Mouse (Mus musculus): ENCODE results near the gene Rabl6. TPM values are rescaled to one million over a fixed set of nuclear protein-coding genes. Genes with fewer than 3 reads are reported as not detected.
A peak's percentile ranks its signal among the peaks of the same experiment; 100 is the strongest.
"Not testable (repeated sequence)": the region's sequence is repeated elsewhere in the genome, so short reads cannot be mapped to it uniquely, and the experiment has no call there.

The Rabl6 gene
- total RNA-seq, 2 experiments from 2014 or later = 18.1 to 29.1 TPM

DNA sequence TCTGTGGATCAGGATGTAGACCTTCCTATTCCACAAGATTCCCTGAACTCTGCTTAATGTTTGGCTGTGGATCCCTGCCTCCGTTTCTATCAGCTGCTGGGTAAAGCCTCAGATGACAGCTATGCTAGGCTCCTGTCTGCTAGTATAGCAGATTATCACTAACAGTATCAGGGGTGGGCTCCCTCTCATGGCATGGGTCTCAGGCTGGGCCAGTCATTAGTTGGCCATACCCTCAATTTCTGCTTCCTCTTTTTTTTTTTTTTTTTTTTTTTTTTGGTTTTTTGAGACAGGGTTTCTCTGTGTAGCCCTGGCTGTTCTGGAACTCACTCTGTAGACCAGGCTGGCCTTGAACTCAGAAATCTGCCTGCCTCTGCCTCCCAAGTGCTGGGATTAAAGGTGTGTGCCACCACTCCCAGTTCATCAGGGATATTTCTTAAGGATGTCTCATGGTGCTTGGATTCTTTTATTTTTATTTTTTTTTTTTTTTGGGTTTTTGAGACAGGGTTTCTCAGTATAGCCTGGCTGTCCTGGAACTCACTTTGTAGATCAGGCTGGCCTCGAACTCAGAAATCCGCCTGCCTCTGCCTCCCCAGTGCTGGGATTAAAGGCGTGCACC lies 55.0 kb downstream of the Rabl6 start:
- not testable (repeated sequence) for ATAC-seq (replicated peaks; ENCODE audit: low FRiP score, poor library complexity, severe bottlenecking)

DNA sequence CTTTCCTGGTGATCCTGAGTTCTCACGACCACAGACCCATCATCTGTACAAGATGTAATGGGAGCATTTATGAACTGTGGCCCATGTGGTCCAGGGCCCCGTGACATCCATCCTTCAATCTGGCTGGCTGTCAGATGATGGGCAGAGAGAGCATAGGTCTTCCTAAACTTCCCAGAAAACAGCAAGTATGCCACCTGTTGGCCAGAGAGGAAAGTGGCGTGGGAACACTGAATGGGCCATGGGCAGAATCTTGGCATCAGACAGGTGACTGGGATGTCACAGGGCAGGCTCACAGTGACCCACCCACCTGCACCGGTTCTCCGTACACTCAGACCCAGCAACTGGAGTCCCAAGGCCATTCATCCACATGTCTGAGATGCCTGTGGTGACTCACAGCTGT lies 57.1 kb downstream of the Rabl6 start:
- 0 out of 2 replicates have a peak, but pooled peaks have one; percentile 22 for ATAC-seq (replicated peaks; ENCODE audit: low FRiP score, poor library complexity, severe bottlenecking)

- no peak for ATAC-seq (replicated peaks; ENCODE audit: low FRiP score, poor library complexity, severe bottlenecking)
Observed at GRCm38 (mm10) chr2:25549021-25549991, 59.0 kb downstream of the Rabl6 start.

DNA sequence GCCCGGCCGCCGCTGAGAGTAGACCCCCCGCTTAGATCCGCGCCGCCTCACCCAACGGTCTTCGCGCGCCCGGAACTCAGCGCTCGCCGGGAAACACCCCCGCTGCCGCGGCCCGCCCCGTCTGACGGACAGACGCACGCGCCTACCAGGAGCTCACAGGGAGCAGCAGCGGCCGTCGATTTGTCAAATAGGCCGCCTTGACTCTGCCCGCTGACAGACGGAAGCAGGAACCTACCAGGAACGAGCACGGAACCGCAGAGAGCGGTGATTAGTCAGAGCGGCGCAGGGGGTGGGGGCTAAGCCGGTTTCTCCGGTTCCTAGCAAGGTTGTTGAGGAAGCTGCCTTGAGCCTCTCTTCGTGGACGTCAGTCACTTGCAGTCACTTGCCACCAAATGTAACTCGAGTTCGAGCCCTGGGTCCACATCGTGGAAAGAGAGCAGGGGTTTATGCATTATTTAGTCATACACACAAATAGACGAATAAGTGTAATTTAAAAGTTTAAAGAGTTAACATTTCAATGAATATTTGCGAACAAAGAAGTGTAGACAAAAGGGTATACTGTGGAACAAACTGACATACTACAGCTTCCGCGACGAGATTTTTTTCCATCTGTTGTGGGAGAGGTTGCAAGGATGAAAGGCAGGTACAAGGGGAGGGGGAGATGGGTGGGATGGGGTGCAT lies 61.4 kb downstream of the Rabl6 start, which contains the start of gene Traf2:
TSS of gene Traf2 (minus strand) at position 130 of the 681 bp plus-strand sequence.
- peak; percentile 97 for ATAC-seq (replicated peaks; ENCODE audit: low FRiP score, poor library complexity, severe bottlenecking)

DNA sequence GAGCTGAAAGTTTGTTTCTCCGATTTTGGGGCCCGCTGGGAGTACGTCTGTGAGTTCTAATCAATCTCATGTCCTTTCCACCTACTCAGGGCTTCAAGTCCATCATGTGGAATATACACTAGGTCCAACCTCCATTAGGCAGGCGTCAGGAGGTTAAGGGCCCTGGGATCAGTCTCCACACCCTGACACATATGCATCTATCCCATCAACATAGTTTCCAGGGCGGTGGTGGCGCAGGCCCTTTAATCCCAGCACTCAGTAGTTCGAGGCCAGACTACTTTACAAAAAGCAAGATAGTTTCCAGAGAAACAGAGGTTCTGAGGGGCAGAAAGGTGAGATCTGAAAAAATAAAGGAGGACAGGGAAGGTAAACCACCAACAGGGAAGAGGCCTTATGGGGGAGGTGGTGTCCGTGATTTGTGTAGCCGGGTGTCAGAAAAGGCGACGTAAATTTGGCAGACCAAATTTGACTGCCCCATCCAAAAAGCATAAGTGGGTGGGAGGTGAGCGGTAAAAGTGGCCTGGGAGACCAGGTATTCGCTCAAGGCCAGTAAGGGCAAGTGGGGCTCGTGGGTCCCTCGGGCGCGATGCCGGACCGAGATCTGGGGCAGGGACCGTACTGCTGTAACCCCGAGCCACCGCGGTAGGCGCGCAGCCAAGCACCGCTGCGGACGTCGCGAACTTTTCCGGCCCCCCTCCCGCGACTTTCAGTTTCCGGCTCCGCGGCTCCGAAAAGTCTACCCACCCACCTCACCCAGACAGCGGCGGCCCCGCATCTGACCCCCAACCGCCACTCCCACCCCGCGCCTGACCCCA lies 62.1 kb downstream of the Rabl6 start:
- peak; percentile 22 for ATAC-seq (replicated peaks; ENCODE audit: low FRiP score, poor library complexity, severe bottlenecking)

DNA sequence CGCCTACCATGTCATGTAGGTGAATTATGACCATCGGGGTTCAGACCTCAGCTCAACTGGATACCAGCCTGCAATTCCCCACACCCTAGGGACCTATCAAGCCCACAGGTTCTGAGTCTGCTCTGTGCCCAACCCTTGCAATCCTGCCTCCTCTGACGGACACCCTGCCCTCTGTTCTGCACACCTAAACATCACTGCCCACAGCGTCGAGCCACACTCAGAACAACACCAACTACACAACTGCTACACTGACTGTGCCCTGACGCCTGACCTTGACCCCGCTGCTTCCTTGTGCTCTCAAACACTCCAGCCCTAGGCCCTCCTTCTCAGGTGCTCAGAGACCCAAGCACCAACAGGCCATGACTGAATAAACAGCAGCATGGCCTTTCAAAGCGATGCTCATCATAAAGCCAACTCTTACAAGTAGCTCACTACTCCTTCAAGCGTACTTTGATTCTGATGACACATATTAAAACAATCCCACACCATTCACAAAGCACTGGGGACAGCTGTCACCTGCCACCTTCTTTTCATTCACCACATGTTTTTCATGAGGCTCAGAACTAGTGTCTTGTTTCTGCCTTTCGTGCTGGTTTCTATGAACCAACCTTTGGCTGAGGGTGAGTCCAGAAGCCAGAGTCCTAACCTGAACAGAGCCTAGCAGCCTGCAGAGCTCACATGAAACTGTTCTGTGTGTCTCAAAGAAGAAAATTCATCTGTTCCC lies 66.5 kb downstream of the Rabl6 start:
- ATAC-seq (replicated peaks; ENCODE audit: low FRiP score, poor library complexity, severe bottlenecking) = no peak

- ATAC-seq (replicated peaks; ENCODE audit: low FRiP score, poor library complexity, severe bottlenecking) = no peak
Observed at GRCm38 (mm10) chr2:25540541-25540948, 67.8 kb downstream of the Rabl6 start.

GRCm38 (mm10) chr2:25536531-25536930 lies 71.8 kb downstream of the Rabl6 start:
- ATAC-seq (replicated peaks; ENCODE audit: low FRiP score, poor library complexity, severe bottlenecking) = no peak

GRCm38 (mm10) chr2:25534866-25535182 lies 73.5 kb downstream of the Rabl6 start:
- ATAC-seq (replicated peaks; ENCODE audit: low FRiP score, poor library complexity, severe bottlenecking) = no peak

DNA sequence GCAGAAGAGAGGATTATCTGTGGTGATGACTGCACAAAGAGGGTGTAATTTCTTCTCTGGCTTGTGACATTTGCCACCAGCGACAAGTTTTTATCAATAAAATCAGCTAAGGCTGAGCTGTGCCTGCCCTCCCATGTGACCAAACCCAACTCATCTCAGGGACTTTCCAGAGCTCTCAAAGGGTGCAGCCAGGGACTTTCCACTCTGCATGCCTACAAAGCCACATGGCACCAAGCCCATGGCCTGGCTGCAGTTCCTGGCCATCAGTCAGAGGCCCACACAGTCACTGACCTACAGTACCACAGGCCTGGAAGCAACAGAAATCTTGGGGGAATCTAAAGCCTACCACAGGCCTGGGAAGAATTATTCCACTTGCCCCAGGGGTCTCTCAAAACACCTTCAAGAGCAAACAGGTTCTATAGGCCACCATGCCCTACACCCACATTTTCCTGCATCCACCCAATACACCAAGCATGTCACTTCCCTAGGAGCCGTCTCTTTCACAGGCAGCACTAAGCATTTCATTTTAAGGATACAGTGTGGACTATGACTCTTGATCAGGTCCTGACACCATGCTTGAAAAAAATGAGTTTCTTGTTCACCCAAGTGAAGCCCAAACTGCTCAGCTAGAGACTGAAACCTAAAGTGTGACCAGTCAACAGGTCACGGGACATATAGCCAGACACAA lies 74.0 kb downstream of the Rabl6 start:
- 0 out of 2 replicates have a peak, but pooled peaks have one; percentile 48 for ATAC-seq (replicated peaks; ENCODE audit: low FRiP score, poor library complexity, severe bottlenecking)

DNA sequence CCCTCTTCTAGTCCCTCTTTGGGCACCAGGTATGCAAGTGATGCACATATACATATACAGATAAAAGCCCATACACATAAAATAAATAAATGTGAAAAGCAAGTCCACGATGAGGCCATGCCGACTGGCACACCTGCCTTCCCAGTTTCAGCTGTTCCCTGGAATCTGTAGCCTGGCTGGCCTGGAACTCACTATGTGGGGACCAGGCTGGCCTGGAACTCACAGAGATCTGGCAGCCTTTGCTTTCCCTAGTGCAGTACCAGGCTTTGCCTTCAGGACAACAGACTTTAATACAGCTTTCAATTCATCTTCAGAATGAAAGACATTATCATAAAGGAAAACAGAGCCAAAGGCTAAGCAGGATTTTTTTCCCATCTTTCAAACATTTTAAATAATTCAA lies 74.6 kb downstream of the Rabl6 start:
- ATAC-seq (replicated peaks; ENCODE audit: low FRiP score, poor library complexity, severe bottlenecking) = no peak

Other genes with a start within 250 kb of the Rabl6 start
Only the 30 nearest of the 33 such genes appear.
- not detected in 2 replicates for gene Entpd2, start 212.6 kb downstream of the Rabl6 start, total RNA-seq (2015; ENCODE audit: low replicate concordance)
- not detected in 2 replicates for gene Entpd2, start 212.6 kb downstream of the Rabl6 start, total RNA-seq (2017; ENCODE audit: low replicate concordance)
- not detected in 2 replicates for gene Npdc1, start 209.2 kb downstream of the Rabl6 start, total RNA-seq (2015; ENCODE audit: low replicate concordance)
- not detected in 2 replicates for gene Npdc1, start 209.2 kb downstream of the Rabl6 start, total RNA-seq (2017; ENCODE audit: low replicate concordance)
- 2.7 and 4.0 TPM in 2 replicates for gene Fut7, start 185.3 kb downstream of the Rabl6 start, total RNA-seq (2015; ENCODE audit: low replicate concordance)
- gene Fut7, start 185.3 kb downstream of the Rabl6 start, total RNA-seq (2017; ENCODE audit: low replicate concordance) = 4.4 and 4.5 TPM in 2 replicates
- gene Abca2, start 179.8 kb downstream of the Rabl6 start, total RNA-seq (2015; ENCODE audit: low replicate concordance) = 7.7 and 16.7 TPM in 2 replicates
- gene Abca2, start 179.8 kb downstream of the Rabl6 start, total RNA-seq (2017; ENCODE audit: low replicate concordance) = 4.5 and 7.3 TPM in 2 replicates
- not detected in 2 replicates for gene Clic3, start 151.7 kb downstream of the Rabl6 start, total RNA-seq (2015; ENCODE audit: low replicate concordance)
- not detected in 2 replicates for gene Clic3, start 151.7 kb downstream of the Rabl6 start, total RNA-seq (2017; ENCODE audit: low replicate concordance)
- gene Paxx, start 147.4 kb downstream of the Rabl6 start, total RNA-seq (2015; ENCODE audit: low replicate concordance) = 18.2 and 33.8 TPM in 2 replicates
- gene Paxx, start 147.4 kb downstream of the Rabl6 start, total RNA-seq (2017; ENCODE audit: low replicate concordance) = 8.4 and 10.6 TPM in 2 replicates
- 1.3 TPM in 1 of 2 replicates, not detected in the other for gene Ptgds, start 138.5 kb downstream of the Rabl6 start, total RNA-seq (2015; ENCODE audit: low replicate concordance)
- not detected in 2 replicates for gene Ptgds, start 138.5 kb downstream of the Rabl6 start, total RNA-seq (2017; ENCODE audit: low replicate concordance)
- gene Lcn12, start 114.6 kb downstream of the Rabl6 start, total RNA-seq (2015; ENCODE audit: low replicate concordance) = not detected in 2 replicates
- not detected in 2 replicates for gene Lcn12, start 114.6 kb downstream of the Rabl6 start, total RNA-seq (2017; ENCODE audit: low replicate concordance)
- 6.7 and 7.5 TPM in 2 replicates for gene Fbxw5, start 107.8 kb downstream of the Rabl6 start, total RNA-seq (2015; ENCODE audit: low replicate concordance)
- gene Fbxw5, start 107.8 kb downstream of the Rabl6 start, total RNA-seq (2017; ENCODE audit: low replicate concordance) = 3.2 and 5.1 TPM in 2 replicates
- gene C8g, start 106.8 kb downstream of the Rabl6 start, total RNA-seq (2015; ENCODE audit: low replicate concordance) = not detected in 2 replicates
- gene C8g, start 106.8 kb downstream of the Rabl6 start, total RNA-seq (2017; ENCODE audit: low replicate concordance) = not detected in 2 replicates
- gene Traf2, start 61.6 kb downstream of the Rabl6 start, total RNA-seq (2015; ENCODE audit: low replicate concordance) = 1.7 and 2.3 TPM in 2 replicates
- gene Traf2, start 61.6 kb downstream of the Rabl6 start, total RNA-seq (2017; ENCODE audit: low replicate concordance) = 4.2 and 4.3 TPM in 2 replicates
- gene Edf1, start 50.7 kb downstream of the Rabl6 start, total RNA-seq (2015; ENCODE audit: low replicate concordance) = 27.3 and 50.2 TPM in 2 replicates
- 32.2 and 32.9 TPM in 2 replicates for gene Edf1, start 50.7 kb downstream of the Rabl6 start, total RNA-seq (2017; ENCODE audit: low replicate concordance)
- 2.5 and 7.1 TPM in 2 replicates for gene Mamdc4, start 33.7 kb downstream of the Rabl6 start, total RNA-seq (2015; ENCODE audit: low replicate concordance)
- gene Mamdc4, start 33.7 kb downstream of the Rabl6 start, total RNA-seq (2017; ENCODE audit: low replicate concordance) = 4.3 and 4.5 TPM in 2 replicates
- 0.96 and 7.1 TPM in 2 replicates for gene Phpt1, start 33.3 kb downstream of the Rabl6 start, total RNA-seq (2015; ENCODE audit: low replicate concordance)
- gene Phpt1, start 33.3 kb downstream of the Rabl6 start, total RNA-seq (2017; ENCODE audit: low replicate concordance) = 2.1 TPM in 1 of 2 replicates, not detected in the other
- gene Ajm1, start 26.8 kb downstream of the Rabl6 start, total RNA-seq (2015; ENCODE audit: low replicate concordance) = 0.63 TPM in 1 of 2 replicates, not detected in the other
- gene Ajm1, start 26.8 kb downstream of the Rabl6 start, total RNA-seq (2017; ENCODE audit: low replicate concordance) = not detected in 2 replicates
- gene Ccdc183, start 9.2 kb upstream of the Rabl6 start, total RNA-seq (2015; ENCODE audit: low replicate concordance) = not detected in 2 replicates
- gene Ccdc183, start 9.2 kb upstream of the Rabl6 start, total RNA-seq (2017; ENCODE audit: low replicate concordance) = not detected in 2 replicates
- gene Tmem141, start 13.5 kb upstream of the Rabl6 start, total RNA-seq (2015; ENCODE audit: low replicate concordance) = 4.6 and 6.0 TPM in 2 replicates
- gene Tmem141, start 13.5 kb upstream of the Rabl6 start, total RNA-seq (2017; ENCODE audit: low replicate concordance) = 2.2 and 9.4 TPM in 2 replicates
- gene Fcna, start 19.5 kb upstream of the Rabl6 start, total RNA-seq (2015; ENCODE audit: low replicate concordance) = 20.5 and 47.1 TPM in 2 replicates
- gene Fcna, start 19.5 kb upstream of the Rabl6 start, total RNA-seq (2017; ENCODE audit: low replicate concordance) = 24.3 and 27.7 TPM in 2 replicates
- not detected in 2 replicates for gene Lcn8, start 44.6 kb upstream of the Rabl6 start, total RNA-seq (2015; ENCODE audit: low replicate concordance)
- not detected in 2 replicates for gene Lcn8, start 44.6 kb upstream of the Rabl6 start, total RNA-seq (2017; ENCODE audit: low replicate concordance)
- gene Lcn5, start 49.4 kb upstream of the Rabl6 start, total RNA-seq (2015; ENCODE audit: low replicate concordance) = not detected in 2 replicates
- gene Lcn5, start 49.4 kb upstream of the Rabl6 start, total RNA-seq (2017; ENCODE audit: low replicate concordance) = not detected in 2 replicates
- not detected in 2 replicates for gene Lcn6, start 68.3 kb upstream of the Rabl6 start, total RNA-seq (2015; ENCODE audit: low replicate concordance)
- gene Lcn6, start 68.3 kb upstream of the Rabl6 start, total RNA-seq (2017; ENCODE audit: low replicate concordance) = not detected in 2 replicates
- not detected in 2 replicates for gene Lcn10, start 74.2 kb upstream of the Rabl6 start, total RNA-seq (2015; ENCODE audit: low replicate concordance)
- gene Lcn10, start 74.2 kb upstream of the Rabl6 start, total RNA-seq (2017; ENCODE audit: low replicate concordance) = not detected in 2 replicates
- gene Obp2a, start 91.5 kb upstream of the Rabl6 start, total RNA-seq (2015; ENCODE audit: low replicate concordance) = not detected in 2 replicates
- gene Obp2a, start 91.5 kb upstream of the Rabl6 start, total RNA-seq (2017; ENCODE audit: low replicate concordance) = not detected in 2 replicates
- 1.5 and 2.3 TPM in 2 replicates for gene Bmyc, start 98.2 kb upstream of the Rabl6 start, total RNA-seq (2015; ENCODE audit: low replicate concordance)
- gene Bmyc, start 98.2 kb upstream of the Rabl6 start, total RNA-seq (2017; ENCODE audit: low replicate concordance) = not detected in 2 replicates
- gene Obp2b, start 128.5 kb upstream of the Rabl6 start, total RNA-seq (2015; ENCODE audit: low replicate concordance) = not detected in 2 replicates
- gene Obp2b, start 128.5 kb upstream of the Rabl6 start, total RNA-seq (2017; ENCODE audit: low replicate concordance) = not detected in 2 replicates
- not detected in 2 replicates for gene Lcn3, start 157.0 kb upstream of the Rabl6 start, total RNA-seq (2015; ENCODE audit: low replicate concordance)
- not detected in 2 replicates for gene Lcn3, start 157.0 kb upstream of the Rabl6 start, total RNA-seq (2017; ENCODE audit: low replicate concordance)
- not detected in 2 replicates for gene Lcn11, start 168.5 kb upstream of the Rabl6 start, total RNA-seq (2015; ENCODE audit: low replicate concordance)
- gene Lcn11, start 168.5 kb upstream of the Rabl6 start, total RNA-seq (2017; ENCODE audit: low replicate concordance) = not detected in 2 replicates
- not detected in 2 replicates for gene Gm13539, start 173.7 kb upstream of the Rabl6 start, total RNA-seq (2015; ENCODE audit: low replicate concordance)
- not detected in 2 replicates for gene Gm13539, start 173.7 kb upstream of the Rabl6 start, total RNA-seq (2017; ENCODE audit: low replicate concordance)
- gene Glt6d1, start 207.3 kb upstream of the Rabl6 start, total RNA-seq (2015; ENCODE audit: low replicate concordance) = not detected in 2 replicates
- not detected in 2 replicates for gene Glt6d1, start 207.3 kb upstream of the Rabl6 start, total RNA-seq (2017; ENCODE audit: low replicate concordance)
- not detected in 2 replicates for gene Lcn9, start 214.6 kb upstream of the Rabl6 start, total RNA-seq (2015; ENCODE audit: low replicate concordance)
- gene Lcn9, start 214.6 kb upstream of the Rabl6 start, total RNA-seq (2017; ENCODE audit: low replicate concordance) = not detected in 2 replicates